Mouse (Mus musculus) G1E (cell line): Measurements from ENCODE around the gene Zfp358.

Experiments used
- CTCF ChIP-seq: IDR thresholded peaks from 2 replicates; pipeline ENCODE4 v1.5.1; 2012; ENCODE audit warnings: low read depth, low read length, inconsistent platforms, mixed read lengths
- GATA1 ChIP-seq: IDR thresholded peaks from 2 replicates; pipeline ENCODE4 v1.6.1; 2012; ENCODE audit warnings: borderline replicate concordance, low read length, inconsistent platforms, mixed read lengths
- GATA2 ChIP-seq: IDR thresholded peaks from 2 replicates; pipeline ENCODE4 v1.6.1; 2012; ENCODE audit warnings: low read depth, low read length, inconsistent platforms, borderline replicate concordance
- TAL1 ChIP-seq: conservative IDR thresholded peaks from 2 replicates; pipeline ENCODE4 v1.6.1; 2012; ENCODE audit warnings: low read depth, low read length, inconsistent platforms, mixed read lengths

DNA sequence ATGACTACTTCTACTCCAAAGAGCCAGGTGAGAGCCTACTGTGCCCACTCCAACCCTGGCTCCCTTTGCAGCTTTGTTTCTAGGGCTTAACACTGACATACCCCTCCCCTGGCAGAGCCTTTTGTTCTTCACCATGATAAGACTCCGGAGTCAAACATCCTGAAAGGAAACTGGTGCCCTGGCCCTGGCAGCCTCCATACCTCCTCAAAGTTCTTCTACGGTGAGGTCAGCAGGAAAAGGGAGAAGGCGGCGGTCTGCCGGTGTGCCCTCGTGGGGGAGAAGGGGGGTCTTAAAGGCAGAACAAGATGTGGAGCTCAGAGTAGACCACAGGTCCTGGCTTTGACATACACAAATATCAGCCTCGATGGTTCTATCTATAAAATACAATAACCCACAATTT, 9.4 kb upstream of the Zfp358 start:
- no peak for TF ChIP-seq TAL1
- TF ChIP-seq CTCF = no peak
- TF ChIP-seq GATA2 = no peak
- no peak for TF ChIP-seq GATA1
